Mouse (Mus musculus): ENCODE measurements at regions not wholly inside any gene's neighbourhood (a gene's known extent, or its start where the extent isn't known, plus 50 kb on each side); places are given as distances from the start of the nearest gene placed in this dataset.

GRCm38 (mm10) chr8:11145251-11145650 lies 137.0 kb upstream of the Irs2 start:
- peak; percentile 80 for DNase-seq

GRCm38 (mm10) chr8:11140566-11140965 lies 132.3 kb upstream of the Irs2 start:
- no peak for DNase-seq

GRCm38 (mm10) chr8:11139294-11139693 lies 131.0 kb upstream of the Irs2 start:
- DNase-seq = no peak

GRCm38 (mm10) chr8:11138302-11139020 lies 130.2 kb upstream of the Irs2 start:
- no peak for DNase-seq

- no peak for DNase-seq
These were observed 128.3 kb upstream of the Irs2 start for GRCm38 (mm10) chr8:11136566-11136965.

- no peak for DNase-seq
These were observed 126.9 kb upstream of the Irs2 start for GRCm38 (mm10) chr8:11135135-11135534.

- no peak for DNase-seq
These were observed 126.3 kb upstream of the Irs2 start for GRCm38 (mm10) chr8:11134562-11134961.

GRCm38 (mm10) chr8:11119030-11119634 lies 110.9 kb upstream of the Irs2 start:
- DNase-seq = no peak

- DNase-seq = no peak
These were observed 108.3 kb upstream of the Irs2 start for GRCm38 (mm10) chr8:11116534-11116933.

GRCm38 (mm10) chr8:11115210-11115609 lies 107.0 kb upstream of the Irs2 start:
- no peak for DNase-seq

- no peak for DNase-seq
These were observed 106.3 kb upstream of the Irs2 start for GRCm38 (mm10) chr8:11114531-11114930.

GRCm38 (mm10) chr8:11112908-11113532 lies 104.8 kb upstream of the Irs2 start:
- DNase-seq = no peak

- no peak for DNase-seq
These were observed 103.7 kb upstream of the Irs2 start for GRCm38 (mm10) chr8:11111987-11112386.

- no peak for DNase-seq
These were observed 99.2 kb upstream of the Irs2 start for GRCm38 (mm10) chr8:11107435-11107834.

- DNase-seq = no peak
These were observed 98.8 kb upstream of the Irs2 start for GRCm38 (mm10) chr8:11107021-11107420.

GRCm38 (mm10) chr8:11103745-11104607 lies 95.7 kb upstream of the Irs2 start:
- no peak for DNase-seq

- no peak for DNase-seq
These were observed 92.1 kb upstream of the Irs2 start for GRCm38 (mm10) chr8:11100310-11100709.

- no peak for DNase-seq
These were observed 91.3 kb upstream of the Irs2 start for GRCm38 (mm10) chr8:11099591-11099855.

- DNase-seq = no peak
These were observed 90.7 kb upstream of the Irs2 start for GRCm38 (mm10) chr8:11098790-11099590.

- DNase-seq = peak; percentile 71
These were observed 90.0 kb upstream of the Irs2 start for GRCm38 (mm10) chr8:11098228-11098778.

- no peak for DNase-seq
These were observed 89.6 kb upstream of the Irs2 start for GRCm38 (mm10) chr8:11097813-11098212.

- DNase-seq = no peak
These were observed 86.3 kb upstream of the Irs2 start for GRCm38 (mm10) chr8:11094516-11094915.
